Mouse (Mus musculus): ENCODE measurements around the gene Nudt2. TPM values are rescaled to one million over a fixed set of nuclear protein-coding genes. Genes with fewer than 3 reads are reported as not detected.

Nudt2 gene
- polyA plus RNA-seq, 1 experiment from 2014 or later = 59.7 TPM

- Histone ChIP-seq H3K4me1 (ENCODE audit: control insufficient read depth, insufficient read depth, low read length) (no peaks in the 10 kb centered on the region), H3K36me3 (replicated peaks; ENCODE audit: control insufficient read depth, insufficient read depth, low read depth, low read length) (no peaks in the 10 kb centered on the region), H3K9ac (replicated peaks; ENCODE audit: low read length) (peak overlapping the region; percentile 69), H3K4me3 (ENCODE audit: low read depth, low read length) (peak overlapping the region; percentile 78), H3K9me3 (replicated peaks; ENCODE audit: control insufficient read depth, low read length) (no peaks in the 10 kb centered on the region), H3K4me2 (ENCODE audit: low read depth, low read length) (peak overlapping the region; percentile 37), H3K27ac (replicated peaks; ENCODE audit: low read depth, low read length) (0 out of 2 replicates have a peak overlapping the region, but pooled peaks have one; percentile 17), H3K27me3 (ENCODE audit: control insufficient read depth, insufficient read depth, low read length) (no peaks in the 10 kb centered on the region)
- ATAC-seq (replicated peaks; ENCODE audit: insufficient number of reproducible peaks, low FRiP score, low TSS enrichment, low read depth) (no peak), DNase-seq (ENCODE audit: low spot score) (peak; percentile 48)
- 4% methylated on average over 17 of the region's 17 CpGs for WGBS
Measured at GRCm38 (mm10) chr4:41465287-41465665, 325 bp downstream of the Nudt2 start.

- Histone ChIP-seq H3K4me2 (ENCODE audit: low read depth, low read length) (no peak overlapping the region), H3K4me3 (ENCODE audit: low read depth, low read length) (no peak overlapping the region), H3K36me3 (replicated peaks; ENCODE audit: control insufficient read depth, insufficient read depth, low read depth, low read length) (no peaks in the 10 kb centered on the region), H3K9ac (replicated peaks; ENCODE audit: low read length) (no peak overlapping the region), H3K27ac (replicated peaks; ENCODE audit: low read depth, low read length) (no peak overlapping the region), H3K27me3 (ENCODE audit: control insufficient read depth, insufficient read depth, low read length) (no peaks in the 10 kb centered on the region), H3K9me3 (replicated peaks; ENCODE audit: control insufficient read depth, low read length) (no peaks in the 10 kb centered on the region), H3K4me1 (ENCODE audit: control insufficient read depth, insufficient read depth, low read length) (no peaks in the 10 kb centered on the region)
- 60% methylated on average over 17 of the region's 17 CpGs for WGBS
- ATAC-seq (replicated peaks; ENCODE audit: insufficient number of reproducible peaks, low FRiP score, low TSS enrichment, low read depth) = no peak
- DNase-seq (ENCODE audit: low spot score) = peak; percentile 80
Measured at GRCm38 (mm10) chr4:41468396-41469080, 3.6 kb downstream of the Nudt2 start.

- no peaks in the 10 kb centered on the region for H3K4me1 ChIP-seq (ENCODE audit: control insufficient read depth, insufficient read depth, low read length)
- no peaks in the 10 kb centered on the region for H3K27me3 ChIP-seq (ENCODE audit: control insufficient read depth, insufficient read depth, low read length)
- DNase-seq (ENCODE audit: low spot score) (peak; percentile 66), ATAC-seq (replicated peaks; ENCODE audit: insufficient number of reproducible peaks, low FRiP score, low TSS enrichment, low read depth) (no peak)
- WGBS = 53% methylated on average over 10 of the region's 10 CpGs
- H3K4me2 ChIP-seq (ENCODE audit: low read depth, low read length) = no peak overlapping the region
- H3K4me3 ChIP-seq (ENCODE audit: low read depth, low read length) = no peak overlapping the region
- H3K27ac ChIP-seq (replicated peaks; ENCODE audit: low read depth, low read length) = no peak overlapping the region
- no peaks in the 10 kb centered on the region for H3K36me3 ChIP-seq (replicated peaks; ENCODE audit: control insufficient read depth, insufficient read depth, low read depth, low read length)
- H3K9ac ChIP-seq (replicated peaks; ENCODE audit: low read length) = no peak overlapping the region
- no peaks in the 10 kb centered on the region for H3K9me3 ChIP-seq (replicated peaks; ENCODE audit: control insufficient read depth, low read length)
Measured at GRCm38 (mm10) chr4:41469199-41469598, 4.2 kb downstream of the Nudt2 start.

- Histone ChIP-seq H3K9ac (replicated peaks; ENCODE audit: low read length) (no peak overlapping the region), H3K9me3 (replicated peaks; ENCODE audit: control insufficient read depth, low read length) (no peaks in the 10 kb centered on the region), H3K4me2 (ENCODE audit: low read depth, low read length) (no peak overlapping the region), H3K27ac (replicated peaks; ENCODE audit: low read depth, low read length) (no peak overlapping the region), H3K36me3 (replicated peaks; ENCODE audit: control insufficient read depth, insufficient read depth, low read depth, low read length) (no peaks in the 10 kb centered on the region), H3K4me3 (ENCODE audit: low read depth, low read length) (no peak overlapping the region), H3K27me3 (ENCODE audit: control insufficient read depth, insufficient read depth, low read length) (no peaks in the 10 kb centered on the region), H3K4me1 (ENCODE audit: control insufficient read depth, insufficient read depth, low read length) (no peaks in the 10 kb centered on the region)
- ATAC-seq (replicated peaks; ENCODE audit: insufficient number of reproducible peaks, low FRiP score, low TSS enrichment, low read depth) (no peak), DNase-seq (ENCODE audit: low spot score) (no peak)
- 68% methylated on average over 7 of the region's 7 CpGs for WGBS
Measured at GRCm38 (mm10) chr4:41470051-41470683, 5.2 kb downstream of the Nudt2 start.

GRCm38 (mm10) chr4:41470684-41471383 lies 5.9 kb downstream of the Nudt2 start:
- Histone ChIP-seq H3K27me3 (ENCODE audit: control insufficient read depth, insufficient read depth, low read length) (no peaks in the 10 kb centered on the region), H3K36me3 (replicated peaks; ENCODE audit: control insufficient read depth, insufficient read depth, low read depth, low read length) (no peaks in the 10 kb centered on the region), H3K9ac (replicated peaks; ENCODE audit: low read length) (no peak overlapping the region), H3K9me3 (replicated peaks; ENCODE audit: control insufficient read depth, low read length) (no peaks in the 10 kb centered on the region), H3K4me2 (ENCODE audit: low read depth, low read length) (no peak overlapping the region), H3K4me1 (ENCODE audit: control insufficient read depth, insufficient read depth, low read length) (no peaks in the 10 kb centered on the region), H3K4me3 (ENCODE audit: low read depth, low read length) (no peak overlapping the region), H3K27ac (replicated peaks; ENCODE audit: low read depth, low read length) (no peak overlapping the region)
- DNase-seq (ENCODE audit: low spot score) (peak; percentile 36), ATAC-seq (replicated peaks; ENCODE audit: insufficient number of reproducible peaks, low FRiP score, low TSS enrichment, low read depth) (no peak)
- 34% methylated on average over 5 of the region's 5 CpGs for WGBS

GRCm38 (mm10) chr4:41471384-41471689 lies 6.4 kb downstream of the Nudt2 start:
- no peaks in the 10 kb centered on the region for H3K36me3 ChIP-seq (replicated peaks; ENCODE audit: control insufficient read depth, insufficient read depth, low read depth, low read length)
- WGBS = 77% methylated on average over 1 of the region's 1 CpGs
- no peak overlapping the region for H3K4me3 ChIP-seq (ENCODE audit: low read depth, low read length)
- DNase-seq (ENCODE audit: low spot score) (no peak), ATAC-seq (replicated peaks; ENCODE audit: insufficient number of reproducible peaks, low FRiP score, low TSS enrichment, low read depth) (no peak)
- no peak overlapping the region for H3K27ac ChIP-seq (replicated peaks; ENCODE audit: low read depth, low read length)
- H3K4me2 ChIP-seq (ENCODE audit: low read depth, low read length) = no peak overlapping the region
- H3K9ac ChIP-seq (replicated peaks; ENCODE audit: low read length) = no peak overlapping the region
- H3K27me3 ChIP-seq (ENCODE audit: control insufficient read depth, insufficient read depth, low read length) = no peaks in the 10 kb centered on the region
- H3K4me1 ChIP-seq (ENCODE audit: control insufficient read depth, insufficient read depth, low read length) = no peaks in the 10 kb centered on the region
- H3K9me3 ChIP-seq (replicated peaks; ENCODE audit: control insufficient read depth, low read length) = no peaks in the 10 kb centered on the region

- WGBS = 89% methylated on average over 9 of the region's 9 CpGs
- Histone ChIP-seq H3K36me3 (replicated peaks; ENCODE audit: control insufficient read depth, insufficient read depth, low read depth, low read length) (no peaks in the 10 kb centered on the region), H3K4me2 (ENCODE audit: low read depth, low read length) (no peak overlapping the region), H3K9me3 (replicated peaks; ENCODE audit: control insufficient read depth, low read length) (no peaks in the 10 kb centered on the region), H3K27me3 (ENCODE audit: control insufficient read depth, insufficient read depth, low read length) (no peaks in the 10 kb centered on the region), H3K9ac (replicated peaks; ENCODE audit: low read length) (no peak overlapping the region), H3K4me3 (ENCODE audit: low read depth, low read length) (no peak overlapping the region), H3K27ac (replicated peaks; ENCODE audit: low read depth, low read length) (no peak overlapping the region), H3K4me1 (ENCODE audit: control insufficient read depth, insufficient read depth, low read length) (no peaks in the 10 kb centered on the region)
- DNase-seq (ENCODE audit: low spot score) = no peak
- no peak for ATAC-seq (replicated peaks; ENCODE audit: insufficient number of reproducible peaks, low FRiP score, low TSS enrichment, low read depth)
Measured at GRCm38 (mm10) chr4:41477648-41478160, 12.8 kb downstream of the Nudt2 start.
